ENCODE assay signal across 25 mouse cellular contexts in genomic region chr9:69128335-69128734, GRCm38 (mm10).
A peak's percentile ranks its signal among the peaks of the same experiment; 100 is the strongest.
DNase-seq lines count a peak whose midpoint lies in the region; ATAC-seq and TF ChIP-seq lines count a peak whose summit lies in the region.
"Had no signal": no experiment of that assay in that cellular context is flagged by ENCODE, and none has a peak within 500 bp of the region (broad histone marks: within the 10 kb centered on the region; RNA-seq: fewer than 3 reads in every experiment).

No protein-coding gene starts in this region.

- H3K9ac ChIP-seq in heart, embryonic 13.5 days = no peak overlapping the region
- no peak overlapping the region for H3K9ac ChIP-seq in heart, embryonic 16.5 days (ENCODE audit: low read length)
- no peak overlapping the region for H3K9ac ChIP-seq in lung, postnatal 0 days (replicated peaks; ENCODE audit: low read depth)
- H3K9ac ChIP-seq: embryonic facial prominence, embryonic 13.5 days; forebrain, embryonic 12.5 days; forebrain, embryonic 15.5 days; hindbrain, embryonic 12.5 days; hindbrain, embryonic 15.5 days had no signal

- no peak for ATAC-seq in heart, embryonic 13.5 days (ENCODE audit: extremely low read depth, insufficient number of reproducible peaks, low FRiP score, low TSS enrichment)
- no peak for ATAC-seq in heart, embryonic 16.5 days (replicated peaks; ENCODE audit: extremely low read depth, insufficient read depth, low FRiP score)
- peak; percentile 64 for ATAC-seq in lung, postnatal 0 days
- ATAC-seq: activated CD4-positive, CD25-positive, alpha-beta regulatory T cell, adult 4 months; forebrain, embryonic 15.5 days; intestine, postnatal 0 days had no signal

- H3K27ac ChIP-seq in heart, embryonic 13.5 days (replicated peaks) = 0 out of 2 replicates have a peak overlapping the region, but pooled peaks have one; percentile 42
- H3K27ac ChIP-seq in heart, embryonic 10.5 days = no peak overlapping the region
- no peak overlapping the region for H3K27ac ChIP-seq in heart, embryonic 16.5 days (ENCODE audit: low read length)
- no peak overlapping the region for H3K27ac ChIP-seq in lung, postnatal 0 days (ENCODE audit: low read length)
- H3K27ac ChIP-seq: embryonic facial prominence, embryonic 10.5 days; embryonic facial prominence, embryonic 13.5 days; forebrain, embryonic 12.5 days; forebrain, embryonic 15.5 days; hindbrain, embryonic 12.5 days; hindbrain, embryonic 15.5 days had no signal

- peaks cover 64% of the 10 kb centered on the region for H3K27me3 ChIP-seq in heart, embryonic 13.5 days (replicated peaks)
- H3K27me3 ChIP-seq in heart, embryonic 10.5 days (ENCODE audit: insufficient read depth, poor library complexity, severe bottlenecking) = peaks cover 64% of the 10 kb centered on the region
- H3K27me3 ChIP-seq in heart, embryonic 16.5 days (ENCODE audit: control insufficient read depth, insufficient read depth, low read length) = no peaks in the 10 kb centered on the region
- H3K27me3 ChIP-seq in lung, postnatal 0 days (replicated peaks; ENCODE audit: insufficient read depth, low read length) = no peaks in the 10 kb centered on the region
- H3K27me3 ChIP-seq: embryonic facial prominence, embryonic 13.5 days; forebrain, embryonic 15.5 days; hindbrain, embryonic 15.5 days had no signal

- H3K4me3 ChIP-seq in heart, embryonic 13.5 days = no peak overlapping the region
- no peak overlapping the region for H3K4me3 ChIP-seq in heart, embryonic 10.5 days
- no peak overlapping the region for H3K4me3 ChIP-seq in heart, embryonic 16.5 days (ENCODE audit: low read length)
- H3K4me3 ChIP-seq in lung, postnatal 0 days (ENCODE audit: low read depth, low read length) = no peak overlapping the region
- H3K4me3 ChIP-seq: embryonic facial prominence, embryonic 10.5 days; embryonic facial prominence, embryonic 13.5 days; erythroblast, embryonic 14.5 days; forebrain, embryonic 12.5 days; forebrain, embryonic 15.5 days; hindbrain, embryonic 12.5 days; hindbrain, embryonic 15.5 days had no signal

- peaks cover 38% of the 10 kb centered on the region for H3K4me1 ChIP-seq in heart, embryonic 13.5 days
- peaks cover 27% of the 10 kb centered on the region for H3K4me1 ChIP-seq in heart, embryonic 10.5 days
- H3K4me1 ChIP-seq in heart, embryonic 16.5 days (ENCODE audit: control insufficient read depth, insufficient read depth, low read length) = peaks cover 24% of the 10 kb centered on the region
- peaks cover 5% of the 10 kb centered on the region; the same call in 1 of the 2 replicates for H3K4me1 ChIP-seq in lung, postnatal 0 days (ENCODE audit: insufficient read depth, low read depth, low read length)

- H3K4me2 ChIP-seq in heart, embryonic 13.5 days = peak overlapping the region; percentile 47
- H3K4me2 ChIP-seq in heart, embryonic 16.5 days (ENCODE audit: low read depth, low read length) = peak overlapping the region; percentile 34; the same call in 1 of the 2 replicates
- H3K4me2 ChIP-seq in lung, postnatal 0 days (replicated peaks; ENCODE audit: low read depth, low read length) = no peak overlapping the region
- H3K4me2 ChIP-seq: embryonic facial prominence, embryonic 13.5 days; forebrain, embryonic 12.5 days; forebrain, embryonic 15.5 days; hindbrain, embryonic 12.5 days; hindbrain, embryonic 15.5 days had no signal

- WGBS in heart, embryonic 13.5 days = 55% methylated on average over 6 of the region's 6 CpGs
- WGBS in heart, embryonic 10.5 days = 63% methylated on average over 6 of the region's 6 CpGs
- WGBS in heart, embryonic 16.5 days = 55% methylated on average over 6 of the region's 6 CpGs
- 73% methylated on average over 6 of the region's 6 CpGs for WGBS in lung, postnatal 0 days

- H3K36me3 ChIP-seq in heart, embryonic 13.5 days = no peaks in the 10 kb centered on the region
- H3K36me3 ChIP-seq in heart, embryonic 10.5 days = no peaks in the 10 kb centered on the region
- H3K36me3 ChIP-seq in heart, embryonic 16.5 days (ENCODE audit: control insufficient read depth, insufficient read depth) = no peaks in the 10 kb centered on the region
- H3K36me3 ChIP-seq in lung, postnatal 0 days (ENCODE audit: insufficient read depth, low read length) = no peaks in the 10 kb centered on the region
- H3K36me3 ChIP-seq: embryonic facial prominence, embryonic 10.5 days; embryonic facial prominence, embryonic 13.5 days; forebrain, embryonic 12.5 days; forebrain, embryonic 15.5 days; hindbrain, embryonic 12.5 days; hindbrain, embryonic 15.5 days had no signal

- H3K9me3 ChIP-seq in heart, embryonic 13.5 days = no peaks in the 10 kb centered on the region
- no peaks in the 10 kb centered on the region for H3K9me3 ChIP-seq in heart, embryonic 10.5 days
- no peaks in the 10 kb centered on the region for H3K9me3 ChIP-seq in heart, embryonic 16.5 days (replicated peaks; ENCODE audit: control insufficient read depth, low read length)
- no peaks in the 10 kb centered on the region for H3K9me3 ChIP-seq in lung, postnatal 0 days (ENCODE audit: low read length)
- H3K9me3 ChIP-seq: embryonic facial prominence, embryonic 10.5 days; embryonic facial prominence, embryonic 13.5 days; forebrain, embryonic 12.5 days; forebrain, embryonic 15.5 days; hindbrain, embryonic 12.5 days; hindbrain, embryonic 15.5 days had no signal

- no peak for TF ChIP-seq CTCF in lung, postnatal 0 days (IDR thresholded peaks at IDR 0.05)

- TF ChIP-seq EP300 in lung, postnatal 0 days (IDR thresholded peaks at IDR 0.05) = 0 out of 2 replicates have a peak, but pooled peaks have one; percentile 28

- peak; percentile 64 for DNase-seq in heart, adult 11 months
- DNase-seq in heart, adult 8-10 months (ENCODE audit: low spot score) = no peak
- no peak for DNase-seq in heart, embryonic 10.5 days (ENCODE audit: low spot score)
- no peak for DNase-seq in heart, postnatal 36 days
- peak; percentile 40 for DNase-seq in lung, postnatal 0 days (ENCODE audit: low spot score)
- no peak for DNase-seq in lung, postnatal 36 days
- DNase-seq: adrenal gland, adult 8-10 months; adrenal gland, postnatal 25 days; cerebellum, adult 11-12 months; cerebellum, adult 8-10 months; cerebellum, postnatal 10 days; cerebellum, postnatal 36 days; embryo, embryonic 11 days; gastrocnemius, postnatal 25 days had no signal

- intact Hi-C loops in heart, postnatal 36 days (cut with DNase I) = loop anchor here (5.0 kb wide), 1 partner anchor 159 kb away; no protein-coding TSS in a partner anchor

Comparison
In these comparisons a context has a peak if more than half of its experiments do, and no peak if none do; other contexts are left out.
1. DNase-seq: peak in heart, adult 11 months (single experiment) and lung, postnatal 0 days (single experiment); none in heart, adult 8-10 months (single experiment), heart, embryonic 10.5 days (single experiment), heart, postnatal 36 days (0 of 2) and lung, postnatal 36 days (single experiment).